Mouse (Mus musculus) kidney, adult 2 months (tissue): ENCODE measurements at regions not wholly inside any gene's neighbourhood (a gene's known extent, or its start where the extent isn't known, plus 50 kb on each side); places are given as distances from the start of the nearest gene placed in this dataset.

Experiments used
- CTCF ChIP-seq: fragments of 200-500 bp; conservative IDR thresholded peaks from 2 replicates; pipeline ENCODE4 v1.5.1; 2011; ENCODE audit warnings: low read depth, mild to moderate bottlenecking, control low read depth, low read length, moderate library complexity, mixed read lengths; ENCODE audit not compliant: insufficient read depth, insufficient read length
- POLR2A ChIP-seq: fragments of 200-500 bp; IDR thresholded peaks from one replicate; pipeline ENCODE4 v1.6.1; 2011; ENCODE audit warnings: low read depth, low read length, control low read depth

DNA sequence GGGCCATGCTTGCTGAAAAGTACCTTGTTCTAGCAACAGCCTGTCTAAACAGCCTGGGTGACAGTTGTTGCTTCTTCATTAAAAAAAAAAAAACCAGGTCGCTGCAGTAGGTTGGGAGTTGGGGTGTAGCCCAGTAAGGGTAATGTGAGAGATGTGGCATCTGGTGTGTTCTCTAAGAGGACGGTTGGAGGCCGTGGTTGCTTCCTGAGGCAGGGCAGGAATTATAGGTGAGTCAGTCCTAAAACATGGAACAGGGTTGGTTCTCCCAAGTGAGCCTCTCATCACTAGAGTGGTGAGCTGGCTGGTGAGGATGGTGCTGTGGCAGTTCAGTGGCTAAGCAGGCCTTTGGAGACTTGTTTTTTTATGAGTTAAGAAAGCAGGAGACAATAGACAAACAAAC is 283.3 kb upstream of the Prickle1 start:
- TF ChIP-seq CTCF (no peak), POLR2A (no peak)
